Mouse (Mus musculus) hindbrain, embryonic 12.5 days (tissue): ENCODE measurements around the gene Atf5. TPM values are rescaled to one million over a fixed set of nuclear protein-coding genes. Genes with fewer than 3 reads are reported as not detected.
A peak's percentile ranks its signal among the peaks of the same experiment; 100 is the strongest.

Experiments
- ATAC-seq: fragments of 200-750 bp; cut with Nextera tagmentation; 2 replicates; pipeline ENCODE4 v1.8.0; 2017; ENCODE audit warnings: moderate TSS enrichment; ENCODE audit not compliant: low FRiP score
- H3K27ac ChIP-seq: fragments of 300-500 bp; sonication (generic); 2 replicates; pipeline ENCODE4 v1.5.1; 2016; ENCODE audit warnings: mild to moderate bottlenecking
- H3K27me3 ChIP-seq: fragments of 300-500 bp; sonication (generic); 2 replicates; pipeline ENCODE4 v1.6.1; 2016; ENCODE audit warnings: mild to moderate bottlenecking
- H3K36me3 ChIP-seq: fragments of 300-500 bp; sonication (generic); 2 replicates; pipeline ENCODE4 v1.6.1; 2016; ENCODE audit warnings: mild to moderate bottlenecking
- H3K4me1 ChIP-seq: fragments of 300-500 bp; sonication (generic); 2 replicates; pipeline ENCODE4 v1.6.1; 2016
- H3K4me2 ChIP-seq: fragments of 300-500 bp; sonication (generic); replicated peaks from 2 replicates; pipeline ENCODE4 v1.6.1; 2016; ENCODE audit warnings: mild to moderate bottlenecking
- H3K4me3 ChIP-seq: fragments of 300-500 bp; sonication (generic); 2 replicates; pipeline ENCODE4 v1.5.1; 2016; ENCODE audit warnings: mild to moderate bottlenecking
- H3K9ac ChIP-seq: fragments of 300-500 bp; sonication (generic); 2 replicates; pipeline ENCODE4 v1.6.1; 2016; ENCODE audit warnings: mild to moderate bottlenecking, moderate library complexity
- H3K9me3 ChIP-seq: fragments of 300-500 bp; sonication (generic); replicated peaks from 2 replicates; pipeline ENCODE4 v1.6.1; 2016; ENCODE audit warnings: mild to moderate bottlenecking
- WGBS: fragments of 180-500 bp; shearing (Covaris S2); methylation state at CpG from one replicate; pipeline ENCODE4 v1.1.7; 2016; 5-methylcytosine and 5-hydroxymethylcytosine counted together
- polyA plus RNA-seq: library from polyadenylated mRNA; unstranded; fragments of >200 nt; fragmentation: Nextera tagmentation; extraction: Ambion mirVana; gene quantifications from 2 replicates; pipeline ENCODE4 v1.2.1, GENCODE M21; 2016

The Atf5 gene
- polyA plus RNA-seq, 1 experiment from 2014 or later: 3.9 TPM

- Histone ChIP-seq H3K4me2 (no peak overlapping the region), H3K27ac (no peak overlapping the region), H3K9me3 (no peaks in the 10 kb centered on the region), H3K4me1 (peaks cover 8% of the 10 kb centered on the region; the same call in 1 of the 2 replicates), H3K9ac (no peak overlapping the region), H3K36me3 (peaks cover 44% of the 10 kb centered on the region), H3K4me3 (no peak overlapping the region), H3K27me3 (no peaks in the 10 kb centered on the region)
- 97% methylated on average over 5 of the region's 5 CpGs for WGBS
- no peak for ATAC-seq
Measured at GRCm38 (mm10) chr7:44828706-44829105, 12.2 kb upstream of the Atf5 start.

DNA sequence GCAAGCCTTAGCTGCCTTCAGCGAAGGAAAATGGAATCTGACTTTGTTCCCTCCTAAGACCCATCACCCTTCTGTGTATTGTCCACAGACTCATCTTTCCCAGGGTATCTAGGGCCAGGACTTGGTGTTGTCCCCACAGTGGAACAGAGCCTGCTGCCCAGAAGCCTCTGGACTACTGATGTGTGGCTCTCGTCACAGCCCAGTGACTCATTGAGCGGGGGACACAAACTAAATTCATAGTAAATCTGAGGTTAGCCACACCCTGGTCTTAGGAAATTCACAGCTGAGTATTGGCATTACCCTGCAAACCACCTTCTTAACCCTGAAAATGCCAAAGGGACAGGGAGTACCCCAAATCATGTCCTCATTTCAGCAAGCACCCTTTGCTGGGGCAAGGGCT lies 10.3 kb upstream of the Atf5 start:
- H3K27ac ChIP-seq: no peak overlapping the region
- 93% methylated on average over 3 of the region's 3 CpGs for WGBS
- H3K4me3 ChIP-seq: no peak overlapping the region
- no peak overlapping the region for H3K4me2 ChIP-seq
- H3K36me3 ChIP-seq: peaks cover 38% of the 10 kb centered on the region
- no peaks in the 10 kb centered on the region for H3K27me3 ChIP-seq
- ATAC-seq: no peak
- H3K9ac ChIP-seq: no peak overlapping the region
- H3K4me1 ChIP-seq: peaks cover 8% of the 10 kb centered on the region; the same call in 1 of the 2 replicates
- no peaks in the 10 kb centered on the region for H3K9me3 ChIP-seq

DNA sequence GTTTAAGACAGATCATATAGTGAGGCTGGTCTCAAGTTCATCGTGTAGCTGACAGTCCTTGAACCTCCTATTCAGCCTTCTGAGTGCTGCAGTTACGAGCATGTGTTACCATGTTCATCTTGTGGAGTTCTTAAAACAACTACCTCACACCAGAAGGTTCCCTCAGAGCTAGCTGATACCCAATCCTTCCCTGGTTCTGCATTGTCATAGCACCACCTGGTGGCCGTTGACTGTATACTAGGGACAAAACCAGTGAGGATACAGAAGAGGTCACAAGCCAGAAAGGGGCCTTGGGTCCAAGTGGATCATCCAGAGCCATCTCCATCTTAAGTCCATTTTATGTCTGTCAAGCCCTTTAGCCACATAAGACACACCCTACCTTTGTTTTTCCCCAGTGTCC lies 8.4 kb upstream of the Atf5 start:
- H3K36me3 ChIP-seq: peaks cover 20% of the 10 kb centered on the region
- H3K9me3 ChIP-seq: no peaks in the 10 kb centered on the region
- H3K27ac ChIP-seq: no peak overlapping the region; the same call in 1 of the 2 replicates
- ATAC-seq: peak; percentile 68
- H3K9ac ChIP-seq: no peak overlapping the region
- no peaks in the 10 kb centered on the region for H3K27me3 ChIP-seq
- H3K4me2 ChIP-seq: no peak overlapping the region
- 31% methylated on average over 3 of the region's 3 CpGs for WGBS
- H3K4me3 ChIP-seq: no peak overlapping the region
- peaks cover 15% of the 10 kb centered on the region for H3K4me1 ChIP-seq

GRCm38 (mm10) chr7:44823409-44823808 lies 7.0 kb upstream of the Atf5 start:
- Histone ChIP-seq H3K27ac (no peak overlapping the region), H3K9me3 (no peaks in the 10 kb centered on the region), H3K4me1 (peaks cover 30% of the 10 kb centered on the region), H3K4me2 (no peak overlapping the region), H3K27me3 (no peaks in the 10 kb centered on the region), H3K36me3 (peaks cover 5% of the 10 kb centered on the region), H3K9ac (no peak overlapping the region), H3K4me3 (no peak overlapping the region)
- 40% methylated on average over 7 of the region's 7 CpGs for whole genome bisulfite sequencing
- no peak for ATAC-seq

DNA sequence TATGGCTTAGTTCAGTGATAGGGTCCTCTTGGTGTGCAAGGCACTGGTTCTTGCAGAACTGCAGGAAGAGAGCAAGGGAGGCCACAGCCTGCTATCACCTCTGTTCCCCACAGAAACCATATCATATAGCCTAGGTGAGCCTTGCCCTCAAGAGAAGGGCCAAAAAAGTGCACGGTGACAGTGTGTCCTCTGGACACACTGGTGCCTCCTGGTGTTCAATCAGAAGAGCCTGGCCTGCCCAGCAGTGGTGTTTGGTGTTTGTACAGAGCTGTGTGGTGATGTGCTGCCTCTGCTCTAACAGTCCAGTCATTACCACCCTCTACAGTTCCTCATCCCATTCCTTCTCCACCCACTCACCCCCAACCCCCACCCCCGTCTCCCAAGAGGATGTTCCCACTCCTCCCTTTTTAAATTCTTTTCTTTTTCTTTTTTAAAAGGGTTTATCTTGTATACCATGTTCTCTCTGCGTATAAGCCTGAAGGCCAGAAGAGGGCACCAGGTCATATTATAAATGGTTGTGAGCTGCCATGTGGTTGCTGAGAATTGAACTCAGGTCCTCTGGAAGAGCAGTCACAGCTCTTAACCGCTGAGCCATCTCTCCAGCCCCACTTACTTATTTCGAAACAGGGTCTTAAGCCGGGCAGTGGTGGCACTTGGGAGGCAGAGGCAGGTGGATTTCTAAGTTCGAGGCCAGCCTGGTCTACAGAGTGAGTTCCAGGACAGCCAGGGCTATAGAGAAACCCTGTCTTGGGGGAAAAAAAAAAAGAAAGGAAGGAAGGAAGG lies 5.4 kb upstream of the Atf5 start:
- H3K9me3 ChIP-seq: no peaks in the 10 kb centered on the region
- H3K4me2 ChIP-seq: no peak overlapping the region
- no peaks in the 10 kb centered on the region for H3K36me3 ChIP-seq
- peaks cover 45% of the 10 kb centered on the region for H3K4me1 ChIP-seq
- H3K9ac ChIP-seq: no peak overlapping the region
- H3K4me3 ChIP-seq: no peak overlapping the region
- H3K27ac ChIP-seq: no peak overlapping the region
- no peaks in the 10 kb centered on the region for H3K27me3 ChIP-seq
- WGBS: 88% methylated on average over 7 of the region's 7 CpGs
- no peak for ATAC-seq

GRCm38 (mm10) chr7:44820525-44820924 lies 4.1 kb upstream of the Atf5 start:
- no peaks in the 10 kb centered on the region for H3K27me3 ChIP-seq
- H3K36me3 ChIP-seq: no peaks in the 10 kb centered on the region
- no peaks in the 10 kb centered on the region for H3K9me3 ChIP-seq
- 85% methylated on average over 3 of the region's 3 CpGs for WGBS
- H3K27ac ChIP-seq: no peak overlapping the region
- ATAC-seq: no peak
- no peak overlapping the region for H3K9ac ChIP-seq
- H3K4me2 ChIP-seq: no peak overlapping the region
- peaks cover 46% of the 10 kb centered on the region for H3K4me1 ChIP-seq
- H3K4me3 ChIP-seq: no peak overlapping the region

- Histone ChIP-seq H3K9me3 (no peaks in the 10 kb centered on the region), H3K9ac (no peak overlapping the region), H3K27me3 (no peaks in the 10 kb centered on the region), H3K4me3 (no peak overlapping the region), H3K36me3 (no peaks in the 10 kb centered on the region), H3K4me2 (no peak overlapping the region), H3K27ac (no peak overlapping the region), H3K4me1 (peaks cover 49% of the 10 kb centered on the region)
- ATAC-seq: no peak
- 78% methylated on average over 5 of the region's 5 CpGs for WGBS
Measured at GRCm38 (mm10) chr7:44819863-44820262, 3.4 kb upstream of the Atf5 start.

- peak overlapping the region; percentile 83 for H3K4me3 ChIP-seq
- peaks cover 47% of the 10 kb centered on the region for H3K4me1 ChIP-seq
- ATAC-seq: no peak
- H3K27ac ChIP-seq: no peak overlapping the region
- no peaks in the 10 kb centered on the region for H3K36me3 ChIP-seq
- peak overlapping the region; percentile 80 for H3K4me2 ChIP-seq
- no peaks in the 10 kb centered on the region for H3K27me3 ChIP-seq
- peak overlapping the region; percentile 89; the same call in 1 of the 2 replicates for H3K9ac ChIP-seq
- H3K9me3 ChIP-seq: no peaks in the 10 kb centered on the region
- 96% methylated on average over 2 of the region's 2 CpGs for WGBS
Measured at GRCm38 (mm10) chr7:44819391-44819790, 2.9 kb upstream of the Atf5 start.

GRCm38 (mm10) chr7:44818751-44819235 lies 2.3 kb upstream of the Atf5 start:
- Histone ChIP-seq H3K9ac (peak overlapping the region; percentile 89), H3K27me3 (no peaks in the 10 kb centered on the region), H3K4me2 (peak overlapping the region; percentile 80), H3K36me3 (peaks cover 5% of the 10 kb centered on the region; the same call in 1 of the 2 replicates), H3K9me3 (no peaks in the 10 kb centered on the region), H3K4me3 (peak overlapping the region; percentile 83), H3K4me1 (peaks cover 46% of the 10 kb centered on the region), H3K27ac (no peak overlapping the region)
- no peak for ATAC-seq
- WGBS: 52% methylated on average over 6 of the region's 6 CpGs

DNA sequence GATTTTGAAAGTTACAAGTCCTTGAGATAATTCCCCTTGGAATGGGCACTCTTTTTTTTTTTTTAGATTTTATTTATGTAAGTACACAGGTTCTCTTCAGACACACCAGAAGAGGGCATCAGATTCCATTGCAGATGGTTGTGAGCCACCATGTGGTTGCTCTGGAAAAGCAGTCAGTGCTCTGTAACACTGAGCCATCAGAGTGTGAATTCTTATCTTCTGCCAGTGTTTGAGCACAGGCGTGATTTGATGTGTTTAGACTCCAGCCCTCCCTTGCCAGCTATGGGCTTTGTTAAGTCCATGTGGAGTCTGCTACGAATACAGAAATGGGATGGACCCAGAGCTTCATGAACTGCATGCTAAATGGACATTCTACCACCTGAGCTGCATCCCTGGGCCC lies 1.7 kb upstream of the Atf5 start:
- ATAC-seq: no peak
- Histone ChIP-seq H3K9ac (peak overlapping the region; percentile 89; the same call in 1 of the 2 replicates), H3K4me1 (peaks cover 46% of the 10 kb centered on the region), H3K27me3 (no peaks in the 10 kb centered on the region), H3K4me3 (peak overlapping the region; percentile 83), H3K9me3 (no peaks in the 10 kb centered on the region), H3K4me2 (peak overlapping the region; percentile 80), H3K36me3 (peaks cover 5% of the 10 kb centered on the region; the same call in 1 of the 2 replicates), H3K27ac (no peak overlapping the region)
- WGBS: 48% methylated on average over 2 of the region's 2 CpGs

GRCm38 (mm10) chr7:44817441-44817840 lies 983 bp upstream of the Atf5 start:
- no peak overlapping the region for H3K27ac ChIP-seq
- peaks cover 5% of the 10 kb centered on the region; the same call in 1 of the 2 replicates for H3K36me3 ChIP-seq

GRCm38 (mm10) chr7:44815721-44816469 lies 563 bp downstream of the Atf5 start, which contains the start of the genes Nup62 and Il4i1:
Gene Nup62, plus strand, starts transcription at chr7:44816088.
Gene Il4i1, plus strand, starts transcription at chr7:44816387.
- peak within 1 kb of the TSS; percentile 80 for H3K4me2 ChIP-seq
- no peaks in the 10 kb centered on the region for H3K27me3 ChIP-seq
- H3K4me1 ChIP-seq: peaks cover 44% of the 10 kb centered on the region
- peaks cover 5% of the 10 kb centered on the region for H3K36me3 ChIP-seq
- H3K27ac ChIP-seq: peak within 1 kb of the TSS; percentile 96
- H3K4me3 ChIP-seq: peak within 1 kb of the TSS; percentile 83
- H3K9me3 ChIP-seq: no peaks in the 10 kb centered on the region
- WGBS: under 1% methylated on average over 61 of the region's 62 CpGs
- H3K9ac ChIP-seq: peak within 1 kb of the TSS; percentile 89
- ATAC-seq: peak; percentile 95

More at GRCm38 (mm10) chr7:44817441-44817840, 983 bp upstream of the Atf5 start:
- peak overlapping the region; percentile 80 for H3K4me2 ChIP-seq
- peak overlapping the region; percentile 89 for H3K9ac ChIP-seq
- peak overlapping the region; percentile 83 for H3K4me3 ChIP-seq
- H3K27me3 ChIP-seq: no peaks in the 10 kb centered on the region
- H3K9me3 ChIP-seq: no peaks in the 10 kb centered on the region
- WGBS: 34% methylated on average over 3 of the region's 3 CpGs
- no peak for ATAC-seq
- H3K4me1 ChIP-seq: peaks cover 46% of the 10 kb centered on the region
